Mouse (Mus musculus) c-Kit-positive CD71-negative TER-119-negative erythroid progenitor cells, embryonic 14.5 days (primary cell): ENCODE data around the gene F11.
A peak's percentile ranks its signal among the peaks of the same experiment; 100 is the strongest.

Source experiments
- DNase-seq: peaks from one replicate; pipeline ENCODE4 v3.0.0-alpha.2; 2013; ENCODE audit warnings: low read depth

Gene F11

GRCm38 (mm10) chr8:45246307-45246706, 15.5 kb downstream of the F11 start:
- no peak for DNase-seq

- no peak for DNase-seq
These were observed 22.5 kb downstream of the F11 start for GRCm38 (mm10) chr8:45239363-45239762.

GRCm38 (mm10) chr8:45238282-45238681, 23.5 kb downstream of the F11 start:
- DNase-seq = peak; percentile 3

- DNase-seq = peak; percentile 10
These were observed 25.5 kb downstream of the F11 start for GRCm38 (mm10) chr8:45236164-45236912.

GRCm38 (mm10) chr8:45235228-45235627, 26.6 kb downstream of the F11 start:
- no peak for DNase-seq

GRCm38 (mm10) chr8:45233256-45233655, 28.6 kb downstream of the F11 start:
- no peak for DNase-seq

GRCm38 (mm10) chr8:45202476-45202875, 59.4 kb downstream of the F11 start:
- no peak for DNase-seq

- no peak for DNase-seq
These were observed 60.2 kb downstream of the F11 start for GRCm38 (mm10) chr8:45201605-45202004.

- DNase-seq = no peak
These were observed 64.5 kb downstream of the F11 start for GRCm38 (mm10) chr8:45197294-45197693.

GRCm38 (mm10) chr8:45195954-45196526, 65.8 kb downstream of the F11 start:
- no peak for DNase-seq
